Comparison of ENCODE assay signal across 12 mouse cellular contexts in genomic region chr6:23260738-23261050, GRCm38 (mm10). TPM values are rescaled to one million over a fixed set of nuclear protein-coding genes. Genes with fewer than 3 reads are reported as not detected.
A peak's percentile ranks its signal among the peaks of the same experiment; 100 is the strongest.
DNase-seq lines count a peak whose midpoint lies in the region; ATAC-seq and TF ChIP-seq lines count a peak whose summit lies in the region.
"Had no signal": no experiment of that assay in that cellular context is flagged by ENCODE, and none has a peak within 500 bp of the region (broad histone marks: within the 10 kb centered on the region; RNA-seq: fewer than 3 reads in every experiment).

No protein-coding gene starts in this region.

- intact Hi-C loops in left cerebral cortex, adult 2 months (cut with DNase I): no loop called here

- TF ChIP-seq CTCF in hindbrain, postnatal 0 days (IDR thresholded peaks at IDR 0.05; ENCODE audit: low read depth): no peak
- TF ChIP-seq CTCF in left cerebral cortex, adult 2 months (IDR thresholded peaks at IDR 0.05): no peak

- peaks cover 61% of the 10 kb centered on the region for H3K27me3 ChIP-seq in heart, embryonic 16.5 days (ENCODE audit: control insufficient read depth, insufficient read depth, low read length)
- H3K27me3 ChIP-seq in embryonic facial prominence, embryonic 14.5 days (replicated peaks; ENCODE audit: control insufficient read depth, insufficient read depth, low read length): peaks cover 83% of the 10 kb centered on the region
- H3K27me3 ChIP-seq in hindbrain, postnatal 0 days (ENCODE audit: insufficient read depth, low read length): peaks cover 73% of the 10 kb centered on the region
- H3K27me3 ChIP-seq in neural tube, embryonic 11.5 days (ENCODE audit: control insufficient read depth, insufficient read depth, low read length): peaks cover 64% of the 10 kb centered on the region
- H3K27me3 ChIP-seq: CH12.LX had no signal

- no peaks in the 10 kb centered on the region for H3K36me3 ChIP-seq in heart, embryonic 16.5 days (ENCODE audit: control insufficient read depth, insufficient read depth)
- no peaks in the 10 kb centered on the region for H3K36me3 ChIP-seq in embryonic facial prominence, embryonic 14.5 days (ENCODE audit: control insufficient read depth, insufficient read depth, low read length)
- H3K36me3 ChIP-seq in hindbrain, postnatal 0 days (ENCODE audit: insufficient read depth, low read length): no peaks in the 10 kb centered on the region
- no peaks in the 10 kb centered on the region for H3K36me3 ChIP-seq in neural tube, embryonic 11.5 days (ENCODE audit: control insufficient read depth, insufficient read depth, low read length)
- H3K36me3 ChIP-seq: hindbrain, embryonic 15.5 days had no signal

- peak overlapping the region; percentile 10; the same call in 1 of the 2 replicates for H3K4me3 ChIP-seq in heart, embryonic 16.5 days (ENCODE audit: low read length)
- H3K4me3 ChIP-seq in embryonic facial prominence, embryonic 14.5 days (ENCODE audit: low read depth, low read length): no peak overlapping the region
- H3K4me3 ChIP-seq in hindbrain, postnatal 0 days (ENCODE audit: low read length): peak overlapping the region; percentile 14; the same call in 1 of the 2 replicates
- H3K4me3 ChIP-seq in neural tube, embryonic 11.5 days (ENCODE audit: low read depth, low read length): no peak overlapping the region
- H3K4me3 ChIP-seq in left cerebral cortex, adult 2 months: no peak overlapping the region
- H3K4me3 ChIP-seq: hindbrain, embryonic 15.5 days had no signal

- no peak overlapping the region for H3K9ac ChIP-seq in heart, embryonic 16.5 days (ENCODE audit: low read length)
- H3K9ac ChIP-seq in embryonic facial prominence, embryonic 14.5 days (ENCODE audit: low read depth, low read length): no peak overlapping the region
- no peak overlapping the region for H3K9ac ChIP-seq in hindbrain, postnatal 0 days (replicated peaks; ENCODE audit: low read length)
- no peak overlapping the region for H3K9ac ChIP-seq in neural tube, embryonic 11.5 days (ENCODE audit: low read length)
- H3K9ac ChIP-seq: hindbrain, embryonic 15.5 days; lung, embryonic 14.5 days had no signal

- no peaks in the 10 kb centered on the region for H3K9me3 ChIP-seq in heart, embryonic 16.5 days (replicated peaks; ENCODE audit: control insufficient read depth, low read length)
- no peaks in the 10 kb centered on the region for H3K9me3 ChIP-seq in embryonic facial prominence, embryonic 14.5 days (ENCODE audit: control insufficient read depth, low read length)
- no peaks in the 10 kb centered on the region for H3K9me3 ChIP-seq in hindbrain, postnatal 0 days (ENCODE audit: low read length)
- no peaks in the 10 kb centered on the region for H3K9me3 ChIP-seq in neural tube, embryonic 11.5 days (ENCODE audit: control insufficient read depth, low read length)
- H3K9me3 ChIP-seq: hindbrain, embryonic 15.5 days had no signal

- 4% methylated on average over 9 of the region's 9 CpGs for WGBS in heart, embryonic 16.5 days
- WGBS in embryonic facial prominence, embryonic 14.5 days: 2% methylated on average over 9 of the region's 9 CpGs
- WGBS in hindbrain, postnatal 0 days: 2% methylated on average over 9 of the region's 9 CpGs
- 1% methylated on average over 9 of the region's 9 CpGs for WGBS in neural tube, embryonic 11.5 days

- ATAC-seq in heart, embryonic 16.5 days (replicated peaks; ENCODE audit: extremely low read depth, insufficient read depth, low FRiP score): no peak
- ATAC-seq in embryonic facial prominence, embryonic 14.5 days (ENCODE audit: low read depth): no peak
- ATAC-seq in hindbrain, postnatal 0 days: 0 out of 2 replicates have a peak, but pooled peaks have one; percentile 39
- no peak; the same call in 1 of the 2 replicates for ATAC-seq in neural tube, embryonic 11.5 days (ENCODE audit: insufficient read depth, low FRiP score, low TSS enrichment)

- H3K27ac ChIP-seq in heart, embryonic 16.5 days (ENCODE audit: low read length): no peak overlapping the region
- H3K27ac ChIP-seq in embryonic facial prominence, embryonic 14.5 days (replicated peaks; ENCODE audit: low read depth, low read length): no peak overlapping the region
- no peak overlapping the region for H3K27ac ChIP-seq in hindbrain, postnatal 0 days
- no peak overlapping the region for H3K27ac ChIP-seq in neural tube, embryonic 11.5 days (ENCODE audit: low read depth, low read length)
- H3K27ac ChIP-seq in left cerebral cortex, adult 2 months: no peak overlapping the region
- H3K27ac ChIP-seq: hindbrain, embryonic 15.5 days had no signal

- peak overlapping the region; percentile 26; the same call in 1 of the 2 replicates for H3K4me2 ChIP-seq in heart, embryonic 16.5 days (ENCODE audit: low read depth, low read length)
- peak overlapping the region; percentile 38; the same call in 1 of the 2 replicates for H3K4me2 ChIP-seq in embryonic facial prominence, embryonic 14.5 days (ENCODE audit: low read depth, low read length)
- no peak overlapping the region for H3K4me2 ChIP-seq in hindbrain, postnatal 0 days (ENCODE audit: low read depth, low read length)
- peak overlapping the region; percentile 7; the same call in 1 of the 2 replicates for H3K4me2 ChIP-seq in neural tube, embryonic 11.5 days (ENCODE audit: low read depth)
- H3K4me2 ChIP-seq: hindbrain, embryonic 15.5 days had no signal

- H3K4me1 ChIP-seq in heart, embryonic 16.5 days (ENCODE audit: control insufficient read depth, insufficient read depth, low read length): peaks cover 5% of the 10 kb centered on the region; the same call in 1 of the 2 replicates
- no peaks in the 10 kb centered on the region; the same call in 1 of the 2 replicates for H3K4me1 ChIP-seq in embryonic facial prominence, embryonic 14.5 days (ENCODE audit: control insufficient read depth, insufficient read depth, low read length)
- peaks cover 4% of the 10 kb centered on the region; the same call in 1 of the 2 replicates for H3K4me1 ChIP-seq in hindbrain, postnatal 0 days (ENCODE audit: insufficient read depth, low read length)
- 0 out of 2 replicates have a peak, but pooled peaks cover 2% of the 10 kb centered on the region for H3K4me1 ChIP-seq in neural tube, embryonic 11.5 days (ENCODE audit: control insufficient read depth, insufficient read depth, low read length)

- DNase-seq in heart, adult 18-20 months: no peak
- no peak for DNase-seq in embryonic facial prominence, embryonic 14.5 days (ENCODE audit: low spot score)
- no peak for DNase-seq in hindbrain, postnatal 0 days (ENCODE audit: low spot score)
- DNase-seq in neural tube, embryonic 11.5 days (ENCODE audit: low spot score): no peak
- no peak for DNase-seq in left cerebral cortex, adult 2 months (ENCODE audit: extremely low spot score in 1 of 2, low spot score in 2 of 2)
- DNase-seq in frontal cortex, postnatal 10 days (ENCODE audit: low spot score in 2 of 2): no peak
- DNase-seq: cerebellum, postnatal 36 days had no signal

RNA-seq across cellular contexts. Expression of gene Fezf1, which starts 12.5 kb away (rescaled TPM):
- not detected in 2 replicates for polyA plus RNA-seq in heart, embryonic 16.5 days (2015; fragmentation: Nextera tagmentation; extraction: Ambion mirVana)
- total RNA-seq in heart, adult 18-20 months (2021): not detected
- 4.5 and 4.9 TPM in 2 replicates for polyA plus RNA-seq in embryonic facial prominence, embryonic 14.5 days (2014; fragmentation: Nextera tagmentation; extraction: Ambion mirVana)
- 0.05 TPM in 1 of 2 replicates, not detected in the other for total RNA-seq in hindbrain, postnatal 0 days (2014; rRNA removed)
- polyA plus RNA-seq in hindbrain, postnatal 0 days (2015; fragmentation: Nextera tagmentation; extraction: Ambion mirVana): not detected in 2 replicates
- not detected in 2 replicates for polyA plus RNA-seq in neural tube, embryonic 11.5 days (2014; fragmentation: Nextera tagmentation; extraction: Ambion mirVana)
- under 1 TPM; 0.19 to 0.23 TPM for total RNA-seq in left cerebral cortex, adult 2 months (2021)
- total RNA-seq: CH12.LX; monocyte, adult 5-6 weeks had no signal
- polyA plus RNA-seq: hindbrain, embryonic 15.5 days; lung, embryonic 14.5 days had no signal

Comparison
In these comparisons a context has a peak if more than half of its experiments do, and no peak if none do; other contexts are left out.
1. H3K4me3 ChIP-seq: peak in heart, embryonic 16.5 days (single experiment) and hindbrain, postnatal 0 days (single experiment); none in embryonic facial prominence, embryonic 14.5 days (single experiment), neural tube, embryonic 11.5 days (single experiment) and left cerebral cortex, adult 2 months (single experiment).